Mouse (Mus musculus): Measurements from ENCODE around the gene Nucb2.
A peak's percentile ranks its signal among the peaks of the same experiment; 100 is the strongest.

The Nucb2 gene

GRCm38 (mm10) chr7:116503879-116504817 lies at the start of gene Nucb2:
Gene Nucb2 (plus strand): TSS chr7:116504369.
- DNase-seq, result peak; percentile 99

GRCm38 (mm10) chr7:116456964-116457363 lies 47.2 kb upstream of the Nucb2 start:
- no peak for DNase-seq

- DNase-seq, result no peak
These were observed 46.8 kb upstream of the Nucb2 start for GRCm38 (mm10) chr7:116457391-116457790.

GRCm38 (mm10) chr7:116458985-116459441 lies 45.2 kb upstream of the Nucb2 start:
- DNase-seq, result peak; percentile 16

- no peak for DNase-seq
These were observed 42.1 kb upstream of the Nucb2 start for GRCm38 (mm10) chr7:116462114-116462513.

- DNase-seq, result no peak
These were observed 28.3 kb upstream of the Nucb2 start for GRCm38 (mm10) chr7:116475836-116476235.

- DNase-seq, result no peak
These were observed 27.9 kb upstream of the Nucb2 start for GRCm38 (mm10) chr7:116476264-116476663.

- DNase-seq, result no peak
These were observed 21.1 kb upstream of the Nucb2 start for GRCm38 (mm10) chr7:116483106-116483505.

GRCm38 (mm10) chr7:116483782-116484181 lies 20.4 kb upstream of the Nucb2 start:
- no peak for DNase-seq

GRCm38 (mm10) chr7:116484213-116484612 lies 20.0 kb upstream of the Nucb2 start:
- peak; percentile 9 for DNase-seq

- DNase-seq, result no peak
These were observed 19.0 kb upstream of the Nucb2 start for GRCm38 (mm10) chr7:116485062-116485601.

GRCm38 (mm10) chr7:116491113-116491512 lies 13.1 kb upstream of the Nucb2 start:
- no peak for DNase-seq

GRCm38 (mm10) chr7:116493267-116494003 lies 10.7 kb upstream of the Nucb2 start:
- no peak for DNase-seq

- no peak for DNase-seq
These were observed 9.6 kb upstream of the Nucb2 start for GRCm38 (mm10) chr7:116494618-116495017.

- DNase-seq, result no peak
These were observed 7.4 kb upstream of the Nucb2 start for GRCm38 (mm10) chr7:116496760-116497159.

- DNase-seq, result no peak
These were observed 625 bp downstream of the Nucb2 start for GRCm38 (mm10) chr7:116504818-116505170.

- peak; percentile 21 for DNase-seq
These were observed 9.9 kb downstream of the Nucb2 start for GRCm38 (mm10) chr7:116514030-116514429.

- no peak for DNase-seq
These were observed 10.4 kb downstream of the Nucb2 start for GRCm38 (mm10) chr7:116514546-116514945.

GRCm38 (mm10) chr7:116515059-116515458 lies 10.9 kb downstream of the Nucb2 start:
- no peak for DNase-seq

- DNase-seq, result no peak
These were observed 11.5 kb downstream of the Nucb2 start for GRCm38 (mm10) chr7:116515514-116516135.

GRCm38 (mm10) chr7:116517240-116517639 lies 13.1 kb downstream of the Nucb2 start:
- DNase-seq, result no peak

GRCm38 (mm10) chr7:116518155-116518554 lies 14.0 kb downstream of the Nucb2 start:
- no peak for DNase-seq

GRCm38 (mm10) chr7:116519805-116520204 lies 15.6 kb downstream of the Nucb2 start:
- DNase-seq, result peak; percentile 23
